Comparison of ENCODE assay signal across 19 mouse cellular contexts in the genomic region with DNA sequence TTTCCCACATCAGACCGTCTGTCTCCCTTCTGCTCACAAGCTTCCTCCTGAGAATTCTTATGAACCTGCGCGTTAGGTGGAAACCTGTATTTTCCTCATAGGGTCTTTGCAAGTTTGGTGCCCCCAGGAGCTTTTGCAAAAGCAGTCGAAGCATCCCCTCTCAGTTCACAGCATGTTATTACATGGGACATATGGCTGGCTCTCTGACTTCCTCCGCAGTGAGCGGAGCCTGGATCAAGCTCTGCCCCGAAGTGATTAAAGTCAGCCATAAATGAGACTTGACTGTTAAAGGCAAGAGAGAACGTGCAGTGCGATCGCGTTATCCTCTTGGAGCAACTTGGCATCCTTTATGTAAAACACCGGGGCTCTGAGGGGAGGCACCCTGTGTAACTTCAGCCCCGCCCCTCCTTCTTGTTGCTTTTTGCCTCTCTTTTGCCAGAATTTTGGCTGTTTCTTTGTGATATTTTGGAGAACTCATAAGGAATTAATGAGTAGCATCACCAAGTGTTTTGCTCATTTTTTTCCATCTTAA.
DNase-seq lines count a peak whose midpoint lies in the region; ATAC-seq and TF ChIP-seq lines count a peak whose summit lies in the region.
"Had no signal": no experiment of that assay in that cellular context is flagged by ENCODE, and none has a peak within 500 bp of the region (broad histone marks: within the 10 kb centered on the region; RNA-seq: fewer than 3 reads in every experiment).

No protein-coding gene starts in this region.

- TF ChIP-seq CTCF in gastrocnemius, adult 2 months (IDR thresholded peaks at IDR 0.05) = no peak

- ATAC-seq in embryonic facial prominence, embryonic 13.5 days (ENCODE audit: insufficient number of reproducible peaks, insufficient read depth, low FRiP score, low TSS enrichment, low read depth) = no peak
- ATAC-seq in monocyte, adult 5-6 weeks (replicated peaks; ENCODE audit: insufficient number of reproducible peaks, low FRiP score, low TSS enrichment, poor library complexity, severe bottlenecking) = no peak
- ATAC-seq: forebrain, embryonic 14.5 days had no signal

- DNase-seq in gastrocnemius, adult 2 months = no peak
- no peak for DNase-seq in gastrocnemius, adult 18-20 months (ENCODE audit: low spot score)
- peak; percentile 36 to 42 for DNase-seq in cerebellum, adult 18-20 months
- peak; percentile 43 for DNase-seq in cerebellum, adult 9-10 months
- no peak for DNase-seq in forebrain, embryonic 10.5 days (ENCODE audit: extremely low spot score, low spot score)
- DNase-seq: adrenal gland, postnatal 36 days; B cell, adult 2 months; left cerebral cortex, postnatal 4 days; liver, embryonic 13.5 days; lung, embryonic 14.5 days; lung, postnatal 4 days; right cerebral cortex, postnatal 4 days had no signal

- WGBS in embryonic facial prominence, embryonic 13.5 days = 44% methylated on average over 13 of the region's 13 CpGs
- 91% methylated on average over 13 of the region's 13 CpGs for WGBS in forebrain, embryonic 10.5 days

- peaks cover 14% of the 10 kb centered on the region for H3K4me1 ChIP-seq in embryonic facial prominence, embryonic 13.5 days
- H3K4me1 ChIP-seq in forebrain, embryonic 10.5 days = no peaks in the 10 kb centered on the region
- H3K4me1 ChIP-seq: hindbrain, embryonic 13.5 days; liver, embryonic 13.5 days had no signal

- no peak overlapping the region for H3K9ac ChIP-seq in embryonic facial prominence, embryonic 13.5 days
- H3K9ac ChIP-seq: heart, embryonic 13.5 days; hindbrain, embryonic 13.5 days; kidney, embryonic 15.5 days; liver, embryonic 13.5 days; lung, embryonic 14.5 days had no signal

- no peak overlapping the region for H3K27ac ChIP-seq in gastrocnemius, adult 2 months
- peak overlapping the region; percentile 86 for H3K27ac ChIP-seq in embryonic facial prominence, embryonic 13.5 days
- H3K27ac ChIP-seq in forebrain, embryonic 10.5 days = no peak overlapping the region
- H3K27ac ChIP-seq: heart, embryonic 13.5 days; hindbrain, embryonic 13.5 days; liver, embryonic 13.5 days had no signal

- peak overlapping the region; percentile 48 for H3K4me2 ChIP-seq in embryonic facial prominence, embryonic 13.5 days
- H3K4me2 ChIP-seq: heart, embryonic 13.5 days; hindbrain, embryonic 13.5 days; kidney, embryonic 15.5 days; liver, embryonic 13.5 days; lung, embryonic 14.5 days had no signal

- intact Hi-C loops in gastrocnemius, adult 2 months (cut with DNase I) = no loop called here

- H3K27me3 ChIP-seq in embryonic facial prominence, embryonic 13.5 days = no peaks in the 10 kb centered on the region
- H3K27me3 ChIP-seq in forebrain, embryonic 10.5 days (ENCODE audit: poor library complexity, severe bottlenecking) = no peaks in the 10 kb centered on the region
- H3K27me3 ChIP-seq: heart, embryonic 13.5 days; hindbrain, embryonic 13.5 days; kidney, embryonic 15.5 days; liver, embryonic 13.5 days had no signal

- no peaks in the 10 kb centered on the region for H3K9me3 ChIP-seq in embryonic facial prominence, embryonic 13.5 days
- no peaks in the 10 kb centered on the region for H3K9me3 ChIP-seq in forebrain, embryonic 10.5 days
- H3K9me3 ChIP-seq: heart, embryonic 13.5 days; hindbrain, embryonic 13.5 days; kidney, embryonic 15.5 days; liver, embryonic 13.5 days had no signal

- H3K36me3 ChIP-seq in embryonic facial prominence, embryonic 13.5 days = no peaks in the 10 kb centered on the region
- H3K36me3 ChIP-seq in forebrain, embryonic 10.5 days (replicated peaks) = no peaks in the 10 kb centered on the region
- H3K36me3 ChIP-seq: heart, embryonic 13.5 days; hindbrain, embryonic 13.5 days; kidney, embryonic 15.5 days; liver, embryonic 13.5 days had no signal

- peak overlapping the region; percentile 54 for H3K4me3 ChIP-seq in gastrocnemius, adult 2 months
- peak overlapping the region; percentile 14 for H3K4me3 ChIP-seq in embryonic facial prominence, embryonic 13.5 days
- H3K4me3 ChIP-seq in forebrain, embryonic 10.5 days = no peak overlapping the region
- H3K4me3 ChIP-seq: erythroblast, embryonic 14.5 days; heart, embryonic 13.5 days; hindbrain, embryonic 13.5 days; kidney, embryonic 15.5 days; liver, embryonic 13.5 days had no signal

Comparison
In these comparisons a context has a peak if more than half of its experiments do, and no peak if none do; other contexts are left out.
1. DNase-seq: peak in cerebellum, adult 18-20 months (2 of 2) and cerebellum, adult 9-10 months (single experiment); none in gastrocnemius, adult 2 months (single experiment), gastrocnemius, adult 18-20 months (single experiment) and forebrain, embryonic 10.5 days (single experiment).